Mouse (Mus musculus) spleen, postnatal 4 days (tissue): ENCODE data around the gene Rrp36.

ENCODE experiments used
- DNase-seq, 2 experiments: peaks; one replicate each; pipeline ENCODE4 v3.0.0; 2022; ENCODE audit warnings: low spot score in 2 of 2

Rrp36 gene

GRCm38 (mm10) chr17:46647279-46647678, 26.9 kb downstream of the Rrp36 start:
- DNase-seq, result no peak

GRCm38 (mm10) chr17:46646322-46646662, 27.9 kb downstream of the Rrp36 start:
- DNase-seq, result no peak

DNA sequence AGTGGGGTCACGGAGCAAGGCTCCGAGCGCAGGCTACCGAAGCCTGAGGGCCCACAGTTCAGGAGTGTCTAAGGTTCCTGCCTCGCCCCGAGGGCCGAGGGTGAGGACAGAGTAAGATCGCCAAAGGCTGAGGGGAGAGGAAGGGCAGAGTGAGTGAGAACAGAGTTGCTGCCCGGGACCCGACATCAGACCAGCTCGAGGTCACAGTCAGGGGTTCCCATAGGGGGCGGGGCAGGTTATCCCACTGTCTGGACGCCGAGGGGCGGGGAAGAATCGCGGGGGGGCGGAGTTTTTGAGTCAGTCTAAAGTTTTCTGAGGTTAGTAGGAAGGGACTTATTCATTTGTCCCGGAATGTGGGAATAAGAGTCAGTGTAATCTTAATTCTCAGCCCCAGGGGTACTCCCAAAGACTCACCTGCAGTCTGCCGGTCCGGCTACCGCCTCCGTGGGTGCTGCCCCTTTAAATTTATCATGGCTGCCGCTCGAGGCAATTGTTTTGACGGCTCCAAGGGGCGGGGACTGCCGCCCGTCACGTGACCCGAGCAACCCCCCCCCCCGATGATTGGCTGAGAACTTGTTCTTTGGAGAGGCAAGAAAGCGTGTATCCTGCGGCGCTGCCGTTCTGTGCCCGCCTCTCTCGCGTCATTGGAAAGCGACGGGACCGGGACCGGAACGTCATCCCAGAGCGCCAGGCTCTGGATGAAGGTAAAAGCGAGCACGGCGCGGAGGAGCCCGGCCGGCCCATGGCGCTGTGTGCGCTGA, 28.4 kb downstream of the Rrp36 start, which contains the start of the genes Klc4 and Mrpl2:
Gene Klc4, minus strand, starts transcription at position 462 of the 761 bp plus-strand sequence.
Gene Mrpl2, plus strand, starts transcription at position 669 of the 761 bp plus-strand sequence.
- DNase-seq, result peak; percentile 98 to 99

- DNase-seq, result no peak
Observed at GRCm38 (mm10) chr17:46644916-46645475, 29.2 kb downstream of the Rrp36 start.

- no peak for DNase-seq
Observed at GRCm38 (mm10) chr17:46644152-46644805, 29.9 kb downstream of the Rrp36 start.

DNA sequence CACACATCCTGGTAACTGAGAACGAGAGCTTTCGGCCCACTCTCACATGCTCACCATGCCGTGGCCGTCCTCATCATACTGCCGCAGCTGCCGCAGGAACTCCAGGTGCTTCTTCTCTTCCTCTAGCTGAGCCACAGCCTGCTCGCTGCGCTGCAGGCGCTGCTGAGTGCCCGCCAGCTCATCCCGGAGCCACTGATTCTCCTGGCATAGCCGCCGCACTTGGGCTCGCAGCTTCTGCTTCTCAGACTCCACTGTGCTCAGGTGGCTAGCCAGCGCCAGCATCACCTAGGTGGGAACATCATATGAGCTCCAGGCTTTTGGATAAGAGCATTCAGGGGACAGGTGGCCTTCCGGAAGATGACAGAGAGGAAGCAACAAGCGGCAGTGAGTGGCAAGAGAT, 32.1 kb downstream of the Rrp36 start:
- DNase-seq, result no peak

GRCm38 (mm10) chr17:46639929-46640328, 34.2 kb downstream of the Rrp36 start:
- no peak for DNase-seq

DNA sequence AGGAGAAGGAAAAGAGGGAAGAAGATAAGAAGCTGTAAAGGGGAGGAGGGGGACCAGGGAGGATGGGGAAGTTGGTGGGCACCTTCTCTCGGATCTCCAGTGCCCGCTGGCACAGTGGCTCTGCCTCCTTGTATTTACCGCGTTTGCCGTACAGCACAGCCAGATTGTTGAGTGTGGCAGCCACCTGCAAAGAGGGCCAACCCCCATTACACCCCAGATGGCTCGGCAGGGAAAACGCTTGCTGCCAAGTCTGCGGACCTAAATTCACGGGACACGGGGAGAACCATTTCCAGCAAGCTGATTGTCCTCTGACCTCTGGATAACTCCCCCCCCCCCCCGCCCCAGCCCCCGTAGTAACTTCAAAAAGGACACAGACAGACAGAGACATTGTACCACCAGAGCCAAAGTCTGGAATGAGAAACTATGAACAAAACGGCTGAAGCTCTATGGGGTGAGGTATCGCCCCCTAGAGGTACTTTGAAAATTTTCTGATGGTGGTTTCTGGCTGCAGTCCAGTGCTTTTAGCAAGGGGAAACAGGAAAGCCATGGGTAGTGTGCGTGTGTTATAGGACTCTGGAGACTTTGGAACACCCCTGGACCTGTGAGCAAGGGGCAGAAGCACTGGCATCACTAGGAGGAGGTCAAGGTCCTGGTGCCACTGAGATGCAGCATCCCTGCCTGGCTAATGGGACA, 37.2 kb downstream of the Rrp36 start:
- DNase-seq, result peak in 1 of 2 experiments; percentile 36

DNA sequence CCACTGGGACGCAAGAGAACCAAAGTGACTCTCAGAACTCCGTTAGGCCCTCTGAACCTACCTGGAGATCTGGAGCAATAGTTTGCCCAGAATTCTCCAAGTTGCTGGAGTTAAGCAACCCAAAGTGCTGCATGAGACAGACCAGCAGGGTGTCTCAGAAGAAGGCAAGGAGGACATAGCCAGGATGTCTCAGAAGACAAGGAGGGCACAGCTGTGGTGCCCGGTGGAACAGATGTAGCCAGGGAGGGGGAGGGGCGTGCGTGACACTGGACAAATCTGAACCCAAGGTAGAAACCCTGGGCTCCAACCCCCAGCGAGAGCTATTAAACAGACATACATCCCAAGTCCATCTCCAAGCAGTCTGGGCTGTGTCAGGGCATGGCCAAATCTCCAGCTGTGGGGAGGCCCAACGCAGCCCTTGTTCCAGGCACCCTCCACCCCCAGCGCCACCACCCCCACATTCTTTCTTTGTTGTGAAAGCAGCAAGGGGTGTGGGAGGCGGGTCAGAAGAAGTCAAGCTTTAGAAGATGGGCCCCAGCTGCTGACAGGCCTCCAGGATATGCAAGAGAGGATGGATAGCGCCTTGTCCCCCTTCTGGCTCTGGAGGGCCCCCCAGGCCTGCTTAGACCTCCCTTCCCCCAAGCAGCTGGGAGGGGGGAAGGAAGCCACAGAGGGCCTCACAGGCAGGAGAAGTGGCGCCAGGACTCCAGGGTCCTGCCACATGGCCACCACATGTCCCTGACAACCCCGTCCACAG, 44.3 kb downstream of the Rrp36 start:
- DNase-seq, result peak in 1 of 2 experiments; percentile 34

DNA sequence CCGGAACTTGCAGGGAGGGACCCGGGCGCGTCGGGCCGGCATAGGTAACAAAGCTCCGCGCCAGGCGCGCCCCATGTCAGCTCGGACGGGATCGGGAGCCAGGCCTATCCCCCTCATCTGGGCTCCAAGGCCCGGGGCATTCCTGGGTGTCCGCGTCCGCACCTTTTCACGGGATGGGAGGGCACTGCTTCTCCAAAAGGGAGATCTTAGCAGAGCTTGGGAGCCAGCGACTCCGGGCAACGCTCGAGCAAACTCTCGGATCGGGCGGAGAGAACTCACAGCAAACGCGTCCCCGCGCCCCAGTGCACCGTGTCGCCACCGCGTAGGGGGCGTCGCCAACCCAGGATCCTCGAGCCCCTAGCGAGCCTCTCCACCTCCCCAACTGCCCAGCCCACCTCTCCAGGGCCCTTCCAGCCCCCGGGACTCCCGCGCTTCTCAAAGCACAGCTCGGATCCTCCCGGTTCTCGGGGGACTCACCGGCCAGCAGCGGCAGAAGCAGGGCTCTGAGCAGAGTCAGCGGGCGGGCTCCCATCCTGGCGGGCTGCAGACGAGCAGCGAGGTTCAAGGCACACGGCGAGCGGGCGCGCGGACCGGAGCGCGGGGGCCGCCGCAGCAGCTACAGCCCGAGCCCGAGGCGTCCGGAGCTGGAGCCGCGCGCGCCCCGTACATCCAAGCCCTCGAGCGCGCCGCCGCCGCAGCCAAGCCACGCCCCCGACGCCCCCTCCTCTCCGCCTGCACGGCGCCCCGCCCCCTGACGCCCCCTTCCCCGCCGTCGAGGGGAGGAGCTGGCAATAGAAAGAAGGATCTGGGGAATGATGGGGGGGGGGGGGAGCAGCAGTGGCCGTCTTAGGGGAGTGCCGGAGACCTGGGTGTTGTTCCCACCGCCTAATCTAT, 45.1 kb downstream of the Rrp36 start, which contains the start of gene Ptk7:
Gene Ptk7, minus strand, starts transcription at position 714 of the 894 bp plus-strand sequence.
- DNase-seq, result peak; percentile 45 to 69

GRCm38 (mm10) chr17:46628471-46628790, 45.7 kb downstream of the Rrp36 start:
- no peak for DNase-seq

DNA sequence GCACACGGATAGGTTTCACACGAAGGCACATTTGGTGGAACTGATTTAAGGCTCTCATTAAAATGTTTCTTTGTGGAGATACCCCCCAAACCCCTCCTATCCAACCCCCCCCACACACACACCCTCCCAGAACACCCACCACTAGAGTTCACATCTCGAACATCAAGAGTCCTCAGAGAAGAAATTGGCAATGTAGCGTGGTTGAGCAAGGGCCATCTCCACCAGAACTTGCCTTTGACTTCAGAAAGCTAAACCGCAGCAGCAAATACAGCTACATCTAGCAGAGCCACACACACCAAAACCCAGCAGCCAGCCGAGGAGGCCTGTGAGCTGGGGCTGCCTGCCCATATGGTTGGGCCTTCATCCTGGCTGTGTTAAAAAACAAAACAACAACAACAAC, 46.7 kb downstream of the Rrp36 start:
- no peak for DNase-seq

DNA sequence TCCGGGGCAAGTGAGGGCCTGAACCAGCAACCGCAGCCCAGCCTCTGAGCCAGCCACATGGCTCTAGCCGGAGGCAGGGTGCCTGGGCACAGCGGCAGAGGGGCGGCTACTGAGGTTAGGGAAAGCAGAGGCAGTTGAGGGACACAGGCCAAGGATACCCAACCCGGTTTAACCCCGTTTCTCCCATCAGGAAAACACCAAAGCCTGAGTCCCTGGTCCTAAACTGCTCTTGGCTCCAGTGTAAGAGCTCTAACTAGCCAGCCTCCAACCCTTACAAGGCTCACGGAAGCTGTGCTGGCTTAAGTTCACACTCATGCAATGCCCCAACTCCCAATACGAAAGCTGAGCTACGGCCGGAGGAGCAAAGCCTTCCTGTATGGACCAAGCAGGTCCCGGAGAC, 49.6 kb downstream of the Rrp36 start:
- no peak for DNase-seq

DNA sequence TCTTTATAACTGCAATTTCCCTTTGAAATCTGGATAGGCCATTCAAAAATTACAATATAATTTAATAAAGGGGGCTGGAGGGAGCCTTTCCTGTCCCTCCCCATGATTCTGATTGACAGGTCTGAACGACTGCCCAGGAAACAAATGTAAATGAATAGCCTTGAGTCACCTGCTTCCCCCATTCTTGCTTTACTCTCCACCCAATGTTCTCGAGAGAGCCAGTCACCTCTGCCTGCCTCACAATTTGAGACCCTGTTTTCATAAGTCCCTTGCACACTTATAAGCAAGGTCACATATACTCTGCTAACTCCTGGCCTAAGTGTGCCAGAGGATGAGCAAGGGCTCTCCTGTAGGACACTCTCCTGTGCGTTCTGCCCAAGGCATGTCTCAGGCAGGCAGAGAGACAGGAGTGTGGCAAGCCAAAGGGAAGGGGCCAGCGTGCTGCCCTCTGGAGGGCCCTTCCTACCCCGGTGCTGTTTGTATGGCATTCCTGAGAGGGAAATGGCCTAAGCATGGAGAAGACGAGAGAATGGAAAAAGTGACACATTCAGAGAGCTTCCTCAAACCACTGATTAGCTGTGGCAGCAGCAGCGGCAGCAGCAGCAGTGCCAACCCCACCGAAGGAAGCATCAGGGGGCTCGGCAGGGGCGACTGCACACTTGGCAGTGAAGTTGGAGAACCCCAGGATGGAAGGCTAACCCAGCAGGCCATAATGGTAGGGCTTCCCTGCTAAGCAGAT, 50.2 kb downstream of the Rrp36 start:
- DNase-seq, result no peak

- no peak for DNase-seq
Observed at GRCm38 (mm10) chr17:46622269-46622668, 51.9 kb downstream of the Rrp36 start.

- no peak for DNase-seq
Observed at GRCm38 (mm10) chr17:46621324-46621723, 52.8 kb downstream of the Rrp36 start.

GRCm38 (mm10) chr17:46619683-46620357, 54.3 kb downstream of the Rrp36 start:
- DNase-seq, result no peak

- no peak for DNase-seq
Observed at GRCm38 (mm10) chr17:46618769-46619682, 55.1 kb downstream of the Rrp36 start.
